Mouse (Mus musculus): ENCODE results near the gene Hist2h2bb.
A peak's percentile ranks its signal among the peaks of the same experiment; 100 is the strongest.
"Not testable (repeated sequence)": the region's sequence is repeated elsewhere in the genome, so short reads cannot be mapped to it uniquely, and the experiment has no call there.

Gene Hist2h2bb

GRCm38 (mm10) chr3:96240799-96241197, 28.8 kb upstream of the Hist2h2bb start:
- no peak for DNase-seq

- peak; percentile 10 for DNase-seq
Measured at GRCm38 (mm10) chr3:96243921-96244572, 25.5 kb upstream of the Hist2h2bb start.

GRCm38 (mm10) chr3:96245003-96245886, 24.3 kb upstream of the Hist2h2bb start, which contains the start of gene Hist2h2aa1:
Gene Hist2h2aa1, plus strand, starts transcription at chr3:96245497.
- DNase-seq = peak; percentile 92

GRCm38 (mm10) chr3:96246018-96246417, 23.5 kb upstream of the Hist2h2bb start:
- DNase-seq = not testable (repeated sequence)

GRCm38 (mm10) chr3:96246427-96246856, 23.1 kb upstream of the Hist2h2bb start, which contains the start of gene Hist2h3c1:
Gene Hist2h3c1, plus strand, starts transcription at chr3:96246685.
- DNase-seq = not testable (repeated sequence)

- DNase-seq = no peak
Measured at GRCm38 (mm10) chr3:96247356-96248140, 22.0 kb upstream of the Hist2h2bb start.

GRCm38 (mm10) chr3:96248141-96249033, 21.2 kb upstream of the Hist2h2bb start:
- DNase-seq = no peak

GRCm38 (mm10) chr3:96249034-96249345, 20.6 kb upstream of the Hist2h2bb start:
- no peak for DNase-seq

- DNase-seq = no peak
Measured at GRCm38 (mm10) chr3:96250890-96251289, 18.7 kb upstream of the Hist2h2bb start.

- DNase-seq = no peak
Measured at GRCm38 (mm10) chr3:96251787-96252186, 17.8 kb upstream of the Hist2h2bb start.

- DNase-seq = no peak
Measured at GRCm38 (mm10) chr3:96254683-96255355, 14.7 kb upstream of the Hist2h2bb start.

- DNase-seq = no peak
Measured at GRCm38 (mm10) chr3:96255926-96256593, 13.5 kb upstream of the Hist2h2bb start.

- no peak for DNase-seq
Measured at GRCm38 (mm10) chr3:96257190-96257589, 12.4 kb upstream of the Hist2h2bb start.

GRCm38 (mm10) chr3:96260220-96260619, 9.3 kb upstream of the Hist2h2bb start:
- DNase-seq = no peak

- DNase-seq = no peak
Measured at GRCm38 (mm10) chr3:96261623-96262022, 7.9 kb upstream of the Hist2h2bb start.

- DNase-seq = peak; percentile 91
Measured at GRCm38 (mm10) chr3:96262216-96262875, 7.2 kb upstream of the Hist2h2bb start.

- DNase-seq = peak; percentile 97
Measured at GRCm38 (mm10) chr3:96262979-96263550, 6.5 kb upstream of the Hist2h2bb start, which contains the start of gene Hist2h4. Gene Hist2h4, minus strand, starts transcription at chr3:96263311.

GRCm38 (mm10) chr3:96263558-96264403, 5.8 kb upstream of the Hist2h2bb start:
- DNase-seq = peak; percentile 47

GRCm38 (mm10) chr3:96264404-96264949, 5.1 kb upstream of the Hist2h2bb start:
- no peak for DNase-seq
